Mouse (Mus musculus): ENCODE data around the gene Mrnip.

DNA sequence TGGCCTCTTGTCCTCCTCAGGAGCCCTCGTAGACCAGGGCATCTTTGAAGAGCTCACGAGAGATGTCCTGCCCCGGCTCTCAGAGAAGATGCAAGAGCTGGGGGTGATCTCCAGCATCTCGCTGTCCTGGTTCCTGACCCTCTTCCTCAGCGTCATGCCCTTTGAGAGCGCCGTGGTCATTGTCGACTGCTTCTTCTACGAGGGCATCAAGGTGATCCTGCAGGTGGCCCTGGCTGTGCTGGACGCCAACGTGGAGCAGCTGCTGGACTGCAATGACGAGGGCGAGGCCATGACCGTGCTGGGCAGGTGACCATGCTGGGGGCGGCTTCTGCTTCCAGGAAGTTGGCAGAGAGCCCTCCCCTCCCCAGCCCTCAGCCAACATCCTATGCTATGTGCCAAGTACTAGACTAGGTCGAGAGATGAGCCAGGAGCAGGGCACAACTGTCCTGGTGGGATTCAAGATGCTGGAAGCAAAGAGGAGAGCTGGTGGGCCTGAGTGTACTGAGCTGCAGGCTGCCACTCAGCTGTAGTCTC, 17.5 kb upstream of the Mrnip start:
- TF ChIP-seq CHD2 (IDR thresholded peaks at IDR 0.05; ENCODE audit: low read depth, low read length) (no peak), ZNF384 (IDR thresholded peaks at IDR 0.05; ENCODE audit: low read depth, low read length) (no peak), MAFK (IDR thresholded peaks at IDR 0.05; ENCODE audit: insufficient read depth, low read depth, low read length) (no peak)
